Mouse (Mus musculus) kidney, postnatal 25 days (tissue): ENCODE results near the gene Kcna1.

Experiments
- DNase-seq, 2 experiments: peaks; one replicate each; pipeline ENCODE4 v3.0.0; 2021; ENCODE audit warnings: mixed read lengths in 2 of 2

The Kcna1 gene

DNA sequence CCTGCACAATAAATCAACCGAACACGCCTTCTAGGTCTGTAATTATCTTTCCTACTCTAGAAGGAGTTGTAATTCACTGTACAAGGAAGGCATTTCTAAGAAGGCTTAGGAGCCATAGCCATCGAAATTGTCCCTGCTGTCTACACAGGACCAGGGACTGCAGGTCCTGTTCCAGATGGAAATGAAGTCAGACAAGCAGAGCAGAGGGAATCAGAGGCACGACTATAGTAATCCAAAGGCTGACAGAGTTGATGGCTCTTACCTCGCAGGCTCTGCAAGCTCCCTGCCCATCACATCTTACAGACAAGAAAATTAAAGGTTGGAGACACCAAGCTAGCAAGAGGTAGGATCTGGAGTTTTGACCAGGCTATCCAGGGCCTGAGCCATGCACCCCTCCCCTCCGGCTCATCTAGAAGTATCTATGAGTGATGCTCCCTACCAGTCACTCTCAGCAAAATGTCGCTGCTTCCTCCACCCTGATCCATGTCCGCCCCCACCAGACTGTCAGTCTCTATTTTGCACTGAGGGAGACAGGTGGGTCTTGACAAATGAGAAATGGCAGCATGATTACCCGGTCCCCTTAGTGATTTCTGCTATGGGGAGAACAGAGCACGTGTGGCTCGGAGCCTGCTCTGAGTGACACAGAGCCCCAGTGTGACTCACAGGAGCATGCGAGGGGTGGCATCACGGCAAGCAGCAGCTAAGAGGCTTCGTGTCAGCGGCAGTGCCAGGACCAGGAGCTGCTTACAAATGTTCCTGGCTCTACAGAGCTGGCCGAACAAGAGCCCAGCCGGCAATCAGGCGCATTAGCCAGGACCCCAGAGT, 50.2 kb downstream of the Kcna1 start:
- DNase-seq = no peak

DNA sequence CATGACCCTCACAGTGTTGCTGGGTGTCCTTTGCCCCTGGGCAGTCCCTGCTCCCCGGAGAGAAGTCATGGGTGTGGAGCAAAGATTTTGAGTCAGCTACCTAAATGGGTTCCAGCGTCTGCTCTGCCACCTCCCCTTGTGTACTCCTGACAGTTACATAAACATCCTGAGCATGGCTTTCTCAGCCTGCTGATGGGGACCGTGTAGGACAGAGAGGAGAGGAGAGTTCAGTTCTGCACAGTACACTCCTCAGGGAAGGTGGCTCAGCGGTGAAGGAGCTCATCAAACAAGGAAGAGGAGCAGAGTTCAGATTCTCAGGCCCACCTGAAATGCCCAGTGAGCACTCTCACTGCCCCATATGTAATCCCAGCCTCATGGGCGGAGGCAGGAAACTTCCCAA, 51.1 kb downstream of the Kcna1 start:
- no peak for DNase-seq

GRCm38 (mm10) chr6:126594365-126594764, 51.8 kb downstream of the Kcna1 start:
- no peak for DNase-seq

DNA sequence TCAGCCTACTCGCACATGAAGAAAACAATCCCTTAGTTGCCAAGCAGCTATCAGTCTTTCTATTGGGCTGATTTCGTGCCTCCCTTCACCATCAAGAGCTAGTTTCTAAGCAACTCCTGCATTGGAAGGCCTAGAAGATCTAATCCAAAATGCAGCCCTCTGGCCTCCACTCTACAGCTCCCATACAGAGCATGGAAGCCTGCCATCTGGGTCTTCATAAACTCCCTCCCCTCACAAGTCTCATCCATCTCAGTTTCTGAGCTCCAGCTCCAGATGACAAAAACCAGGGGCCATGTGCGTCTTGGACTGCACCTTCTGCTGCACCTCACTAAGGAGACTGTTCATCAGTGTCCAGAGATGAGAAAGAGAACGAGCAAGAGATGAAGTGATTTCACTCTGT, 52.8 kb downstream of the Kcna1 start:
- DNase-seq = no peak
